Mouse (Mus musculus) CD4-positive naive resting alpha-beta T cell, adult 76 days (primary cell): Measurements from ENCODE around the gene Tnfsf14. TPM values are rescaled to one million over a fixed set of nuclear protein-coding genes. Genes with fewer than 3 reads are reported as not detected.

Experiments used
- total RNA-seq: library from RNA; stranded (reverse); gene quantifications from one replicate; pipeline ENCODE4 v1.2.4, GENCODE M21; 2023

Gene Tnfsf14
- 0.50 TPM for total RNA-seq

DNA sequence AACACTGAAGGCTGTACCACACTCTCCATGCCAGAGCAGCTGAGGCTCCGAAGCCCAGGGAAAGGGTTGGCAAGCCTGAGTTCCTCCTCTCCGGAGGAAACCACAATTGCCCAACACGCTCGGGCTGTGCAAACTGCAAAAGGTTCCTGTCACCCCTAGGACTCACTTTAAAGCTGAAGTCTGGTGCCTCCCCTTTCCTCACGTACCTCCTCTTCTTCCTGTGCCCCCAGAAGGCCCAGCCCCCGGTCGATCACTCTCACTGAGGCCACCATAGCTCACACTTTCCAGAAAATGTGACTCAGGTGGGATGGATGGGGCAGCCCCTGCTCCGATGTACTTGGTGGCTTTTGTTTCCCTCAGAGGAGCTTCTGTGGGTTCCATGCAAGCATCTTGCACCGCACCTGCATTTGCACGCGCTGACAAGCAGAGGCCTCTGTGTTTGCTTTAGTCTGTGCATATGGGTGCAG is at the start of gene Tnfsf14:
Gene Tnfsf14 (minus strand): TSS at position 137 of the 467 bp plus-strand sequence.

DNA sequence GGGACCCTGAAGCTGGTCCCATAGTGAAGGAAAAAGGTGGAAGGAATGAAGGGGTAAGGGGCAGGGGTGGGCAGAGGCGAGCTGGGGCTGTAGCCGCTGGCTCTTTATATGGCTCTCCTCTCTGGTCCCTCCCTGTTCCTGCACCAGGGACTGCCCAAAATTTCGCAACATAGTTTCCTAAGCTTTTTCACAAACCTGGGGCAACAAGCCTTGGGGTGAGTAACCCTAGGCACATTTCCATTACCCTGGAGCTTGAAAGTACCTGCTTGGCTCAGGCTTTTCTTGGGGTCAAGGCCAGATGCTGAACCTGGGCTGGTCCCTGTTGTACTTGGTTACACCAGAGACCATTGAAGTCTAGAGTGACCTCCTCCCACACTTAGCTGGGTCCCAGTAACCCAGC is 34.0 kb upstream of the Tnfsf14 start, which contains the start of gene C3:
Gene C3 (minus strand): TSS at position 123 of the 400 bp plus-strand sequence.

DNA sequence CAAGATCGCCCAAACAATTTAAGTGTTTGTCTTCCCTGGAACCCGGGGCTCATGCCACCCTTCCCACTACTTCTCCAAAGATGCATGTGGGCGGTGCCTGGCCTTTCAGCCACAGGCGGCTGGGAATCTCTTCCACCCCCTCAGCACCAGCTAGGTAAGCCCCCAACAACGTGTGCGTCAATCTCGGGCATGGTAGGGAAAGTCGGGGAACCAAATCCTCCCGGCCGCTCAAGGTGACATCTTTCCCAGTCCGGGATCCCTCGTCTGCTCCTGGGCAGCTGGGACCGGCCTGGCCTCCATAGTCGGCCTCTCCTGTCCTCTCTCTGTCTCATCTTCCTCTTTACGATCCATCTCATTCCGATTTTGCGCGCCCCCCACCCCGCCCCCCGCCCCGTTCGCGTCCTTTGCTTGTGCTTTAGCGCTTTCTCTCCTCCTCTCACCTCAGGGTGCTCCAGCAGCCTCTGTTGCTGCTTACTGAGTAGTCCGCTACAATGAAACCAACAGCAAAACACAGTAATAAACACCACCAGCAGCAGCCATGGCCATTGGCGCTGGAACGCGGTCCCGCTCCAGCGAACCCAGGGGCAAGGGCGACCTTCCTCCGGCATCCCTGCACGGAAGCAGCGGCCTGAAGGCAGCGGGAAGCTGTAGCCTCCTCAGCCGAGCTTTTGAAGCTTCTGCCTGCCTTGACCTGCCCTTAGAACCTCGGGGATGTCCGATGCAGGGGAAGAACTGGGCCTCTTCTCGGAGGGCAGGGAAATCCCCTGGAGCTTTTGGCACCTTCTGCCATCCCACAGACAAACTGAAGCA is 44.8 kb downstream of the Tnfsf14 start, which contains the start of gene Cd70:
Gene Cd70 (minus strand): TSS at position 784 of the 810 bp plus-strand sequence.

Other genes with a start within 250 kb of the Tnfsf14 start
- gene Acer1, start 212.1 kb downstream of the Tnfsf14 start, total RNA-seq = not detected
- gene Clpp, start 203.9 kb downstream of the Tnfsf14 start, total RNA-seq = 19.8 TPM
- 9.5 TPM for gene Alkbh7, start 196.8 kb downstream of the Tnfsf14 start, total RNA-seq
- not detected for gene Pspn, start 194.2 kb downstream of the Tnfsf14 start, total RNA-seq
- gene Gtf2f1, start 182.9 kb downstream of the Tnfsf14 start, total RNA-seq = 64.2 TPM
- gene Gm17949, start 182.7 kb downstream of the Tnfsf14 start, total RNA-seq = not detected
- 118 TPM for gene Khsrp, start 162.7 kb downstream of the Tnfsf14 start, total RNA-seq
- not detected for gene Slc25a41, start 152.5 kb downstream of the Tnfsf14 start, total RNA-seq
- gene Crb3, start 135.1 kb downstream of the Tnfsf14 start, total RNA-seq = 2.2 TPM
- 26.8 TPM for gene Slc25a23, start 134.3 kb downstream of the Tnfsf14 start, total RNA-seq
- gene Dennd1c, start 115.7 kb downstream of the Tnfsf14 start, total RNA-seq = 119 TPM
- 2.1 TPM for gene Tubb4a, start 106.4 kb downstream of the Tnfsf14 start, total RNA-seq
- gene Tnfsf9, start 88.9 kb downstream of the Tnfsf14 start, total RNA-seq = 0.88 TPM
- gene Cd70, start 44.4 kb downstream of the Tnfsf14 start, total RNA-seq = not detected
- gene C3, start 34.0 kb upstream of the Tnfsf14 start, total RNA-seq = 2.7 TPM
- 33.2 TPM for gene Gpr108, start 54.3 kb upstream of the Tnfsf14 start, total RNA-seq
- gene Trip10, start 55.3 kb upstream of the Tnfsf14 start, total RNA-seq = 3.5 TPM
- gene Vav1, start 84.9 kb upstream of the Tnfsf14 start, total RNA-seq = 148 TPM
- gene Adgre1, start 164.5 kb upstream of the Tnfsf14 start, total RNA-seq = 7.6 TPM